Mouse (Mus musculus) neural tube, postnatal 0 days (tissue): ENCODE measurements around the gene Ccdc81. TPM values are rescaled to one million over a fixed set of nuclear protein-coding genes. Genes with fewer than 3 reads are reported as not detected.

ENCODE experiments used
- polyA plus RNA-seq: library from polyadenylated mRNA; unstranded; fragments of >200 nt; fragmentation: Nextera tagmentation; extraction: Ambion mirVana; gene quantifications from 2 replicates; pipeline ENCODE4 v1.2.1, GENCODE M21; 2015

The Ccdc81 gene
- 0.69 and 0.80 TPM in 2 replicates for polyA plus RNA-seq

GRCm38 (mm10) chr7:89903442-89904343 is at the start of gene Ccdc81:
Ccdc81 (minus strand) TSS chr7:89903629.

GRCm38 (mm10) chr7:89940571-89941463 is 37.4 kb upstream of the Ccdc81 start, which contains the start of gene Hikeshi:
Hikeshi (minus strand) TSS chr7:89941204.

Other genes with a start within 250 kb of the Ccdc81 start
- gene Hikeshi, start 37.6 kb upstream of the Ccdc81 start, polyA plus RNA-seq: 125 and 127 TPM in 2 replicates
- 19.2 and 19.7 TPM in 2 replicates for gene Eed, start 77.4 kb upstream of the Ccdc81 start, polyA plus RNA-seq
- 27.9 and 35.3 TPM in 2 replicates for gene Picalm, start 226.6 kb upstream of the Ccdc81 start, polyA plus RNA-seq